Mouse (Mus musculus): ENCODE results near the gene Tiam2.
"Not testable (repeated sequence)": the region's sequence is repeated elsewhere in the genome, so short reads cannot be mapped to it uniquely, and the experiment has no call there.

The Tiam2 gene

GRCm38 (mm10) chr17:3344872-3345271 is 18.5 kb downstream of the Tiam2 start:
- DNase-seq = no peak

GRCm38 (mm10) chr17:3345276-3345885 is 19.0 kb downstream of the Tiam2 start:
- no peak for DNase-seq

GRCm38 (mm10) chr17:3347800-3348199 is 21.4 kb downstream of the Tiam2 start:
- DNase-seq = no peak

- no peak for DNase-seq
These were observed 23.0 kb downstream of the Tiam2 start for GRCm38 (mm10) chr17:3349331-3349730.

DNA sequence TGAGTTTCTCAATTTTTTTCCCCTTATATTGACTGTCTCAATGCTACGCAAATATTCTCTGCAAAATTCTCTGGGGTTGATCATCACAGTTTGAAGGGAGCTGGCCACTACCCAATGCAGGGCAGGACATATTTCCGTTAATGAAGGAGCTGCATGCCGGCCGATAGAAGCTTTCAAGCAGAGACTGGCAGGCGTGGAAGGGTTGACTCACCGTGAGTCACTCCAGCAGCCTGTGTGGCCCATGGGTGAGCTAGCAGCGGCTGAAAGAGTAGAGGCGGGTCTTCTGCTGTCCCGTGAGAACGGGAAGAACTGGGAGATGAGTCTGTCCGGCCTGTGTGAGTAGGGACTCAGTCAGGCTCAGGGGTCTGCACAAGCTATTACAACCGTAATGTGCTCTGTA is 23.6 kb downstream of the Tiam2 start:
- DNase-seq = no peak

GRCm38 (mm10) chr17:3350405-3350804 is 24.0 kb downstream of the Tiam2 start:
- DNase-seq = no peak

- DNase-seq = no peak
These were observed 25.3 kb downstream of the Tiam2 start for GRCm38 (mm10) chr17:3351668-3352067.

- DNase-seq = not testable (repeated sequence)
These were observed 26.8 kb downstream of the Tiam2 start for GRCm38 (mm10) chr17:3353141-3353540.

- DNase-seq = no peak
These were observed 28.5 kb downstream of the Tiam2 start for GRCm38 (mm10) chr17:3354856-3355255.

DNA sequence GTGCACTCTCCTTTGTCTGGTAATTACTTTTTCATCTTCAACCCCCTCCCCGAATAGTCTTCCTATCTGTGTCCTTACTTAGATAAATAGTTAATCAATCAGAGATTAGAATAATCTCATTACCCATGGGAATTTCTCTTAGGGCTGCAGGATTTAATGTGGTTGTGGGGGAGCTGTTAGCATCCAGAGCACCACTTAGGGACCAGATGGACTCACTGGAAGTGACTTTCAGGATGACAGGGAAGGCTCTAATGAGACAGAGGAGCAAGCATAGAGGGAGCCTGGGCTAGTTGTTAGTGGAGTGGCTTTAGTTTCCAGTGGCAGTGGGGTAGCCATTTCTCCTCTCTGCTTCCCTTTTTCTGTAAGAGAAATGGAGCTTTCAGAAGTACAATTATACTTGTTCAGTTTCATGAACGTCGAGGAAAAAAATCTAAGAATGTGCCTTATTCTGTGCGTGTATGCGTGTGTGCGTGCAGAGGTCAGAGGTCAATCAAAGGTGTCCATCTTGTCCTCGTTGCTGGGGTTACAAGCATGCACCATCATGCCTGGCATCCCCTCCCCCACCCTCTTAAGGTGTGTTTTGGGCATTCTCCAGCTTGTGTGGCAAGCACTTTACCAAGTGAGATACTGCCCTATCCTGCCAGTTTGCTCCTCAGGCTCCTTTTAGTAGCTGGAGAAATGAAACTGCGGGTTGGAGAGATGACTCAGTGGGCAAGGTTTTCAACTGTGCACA is 30.4 kb downstream of the Tiam2 start:
- no peak for DNase-seq

GRCm38 (mm10) chr17:3360236-3360635 is 33.9 kb downstream of the Tiam2 start:
- no peak for DNase-seq

GRCm38 (mm10) chr17:3361751-3362150 is 35.4 kb downstream of the Tiam2 start:
- no peak for DNase-seq

DNA sequence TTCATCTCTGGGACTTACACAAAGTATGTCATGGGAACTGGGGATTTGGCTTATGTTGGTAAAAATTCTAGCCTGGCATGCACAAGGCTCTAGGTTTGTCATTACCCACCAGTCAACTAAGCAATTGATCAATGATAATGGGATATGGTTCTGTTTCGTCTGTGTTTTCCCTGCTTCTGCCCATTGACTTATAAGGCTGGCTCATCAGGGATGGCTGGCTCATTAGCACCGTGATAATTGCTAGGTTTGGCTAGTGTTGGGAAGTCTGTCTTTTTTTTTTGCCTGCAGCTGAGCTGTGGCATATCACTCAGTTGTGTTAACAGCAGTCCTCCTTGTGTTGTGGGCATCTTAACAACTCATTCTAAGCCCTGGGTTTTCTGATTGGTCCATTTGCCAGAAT is 36.8 kb downstream of the Tiam2 start:
- no peak for DNase-seq

GRCm38 (mm10) chr17:3366741-3367140 is 40.4 kb downstream of the Tiam2 start:
- DNase-seq = no peak

DNA sequence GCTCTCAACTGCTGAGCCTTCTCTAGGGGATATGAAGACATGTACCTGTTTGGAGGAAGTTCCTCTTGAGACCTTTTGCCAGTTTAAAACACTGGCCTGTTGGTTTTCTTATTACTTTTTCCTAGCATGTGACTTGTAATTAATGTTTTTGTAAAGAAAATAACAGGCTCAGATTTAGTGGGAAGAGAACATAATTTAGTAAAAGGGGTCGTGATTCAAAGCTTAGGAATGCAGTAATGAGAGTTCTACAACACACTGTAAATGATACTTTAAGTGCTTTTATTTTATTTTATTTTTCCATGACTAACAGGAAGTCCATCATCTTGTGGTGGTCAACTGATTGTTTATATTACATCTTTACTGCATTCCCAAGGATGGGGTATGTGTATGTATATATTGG is 42.0 kb downstream of the Tiam2 start:
- no peak for DNase-seq

- no peak for DNase-seq
These were observed 43.3 kb downstream of the Tiam2 start for GRCm38 (mm10) chr17:3369631-3370030.

GRCm38 (mm10) chr17:3378606-3379005 is 52.2 kb downstream of the Tiam2 start:
- DNase-seq = no peak

- no peak for DNase-seq
These were observed 53.6 kb downstream of the Tiam2 start for GRCm38 (mm10) chr17:3379753-3380588.

- no peak for DNase-seq
These were observed 59.0 kb downstream of the Tiam2 start for GRCm38 (mm10) chr17:3385391-3385790.

DNA sequence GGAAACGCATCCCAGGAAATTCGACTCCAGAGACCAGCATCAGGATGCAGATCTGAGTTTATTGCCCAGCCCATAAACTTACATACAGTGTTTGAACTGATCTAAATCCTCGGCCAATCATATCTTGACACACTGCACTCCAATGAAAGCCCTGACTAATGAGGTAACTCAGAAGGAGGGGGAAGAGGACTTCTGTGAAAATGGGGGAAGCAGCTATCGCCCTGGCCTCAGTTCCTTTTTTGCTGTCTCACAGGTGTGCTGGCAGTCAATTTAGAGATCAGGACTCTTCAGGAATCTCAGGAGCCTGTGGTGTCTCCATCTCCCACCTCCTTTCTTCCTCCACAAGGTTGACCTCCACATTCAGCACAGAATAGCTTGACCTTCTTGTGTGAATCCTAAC is 61.4 kb downstream of the Tiam2 start:
- no peak for DNase-seq

GRCm38 (mm10) chr17:3389741-3390140 is 63.4 kb downstream of the Tiam2 start:
- no peak for DNase-seq

DNA sequence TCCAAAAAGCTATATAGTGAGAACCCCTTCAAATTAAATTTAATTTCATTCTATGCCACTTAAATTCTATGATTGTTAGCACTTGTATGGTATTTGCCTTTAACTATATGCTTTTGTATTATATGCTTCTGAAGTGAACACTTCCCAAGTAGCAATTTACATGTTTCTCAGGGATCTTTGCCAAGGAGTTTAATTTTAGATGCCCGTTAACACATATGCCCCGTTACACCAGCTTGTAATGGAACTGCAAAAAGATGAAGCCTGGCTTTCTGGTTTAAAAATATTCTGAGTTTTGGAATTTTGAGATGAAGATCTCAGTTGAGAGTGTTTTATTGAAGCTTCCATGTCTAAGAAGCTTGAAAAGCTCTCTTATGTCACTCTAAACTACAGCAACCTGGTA is 67.6 kb downstream of the Tiam2 start:
- no peak for DNase-seq

DNA sequence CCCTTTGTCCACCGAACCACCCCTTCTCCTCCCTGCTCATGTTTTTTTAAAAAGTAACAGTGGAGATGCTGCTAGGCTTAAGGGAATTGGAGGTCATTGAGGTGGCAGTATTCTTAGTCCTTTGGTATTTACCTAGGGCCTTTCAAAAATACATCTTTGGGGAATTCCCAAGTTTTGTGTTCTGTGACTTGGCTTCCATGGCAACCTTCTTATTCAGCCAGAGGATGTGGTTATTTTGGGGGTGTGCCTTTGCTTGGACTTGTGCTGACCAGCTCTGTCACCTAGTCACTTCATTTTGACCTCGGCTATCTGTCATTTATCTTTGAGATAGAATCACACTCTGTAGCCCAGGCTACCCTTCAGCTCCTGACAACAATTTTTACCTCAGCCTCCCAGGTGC is 68.6 kb downstream of the Tiam2 start:
- no peak for DNase-seq

- DNase-seq = no peak
These were observed 70.5 kb downstream of the Tiam2 start for GRCm38 (mm10) chr17:3396881-3397281.
